8 mouse cellular contexts compared by ENCODE assay signal in the genomic region with DNA sequence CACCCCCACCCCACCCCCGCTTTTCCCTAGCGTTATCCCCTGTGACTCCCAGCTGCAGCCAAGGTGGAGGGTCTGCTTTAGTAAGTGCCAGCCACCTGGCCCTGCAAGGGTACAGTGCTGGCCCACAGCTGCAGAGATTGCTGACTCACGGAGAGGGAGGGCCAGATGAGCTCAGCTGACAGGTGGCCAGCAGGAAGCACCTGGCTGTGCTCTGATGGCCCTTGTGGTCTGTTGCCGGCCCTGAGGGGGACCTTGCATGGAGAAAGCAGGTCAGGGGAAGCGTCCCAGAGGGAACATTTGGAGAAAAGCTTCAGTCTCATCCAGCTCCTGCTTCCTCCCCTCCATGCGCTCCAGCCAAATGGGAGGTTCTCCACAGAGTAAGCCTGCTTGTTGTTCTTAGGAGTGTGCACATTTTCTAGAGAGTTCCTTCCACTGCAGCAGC.
DNase-seq lines count a peak whose midpoint lies in the region; ATAC-seq lines count a peak whose summit lies in the region.

No protein-coding gene starts in this region.

- no peak overlapping the region for H3K4me2 ChIP-seq in limb, embryonic 11.5 days (ENCODE audit: low read depth, severe bottlenecking)

- ATAC-seq in cerebellum, adult (ENCODE audit: insufficient number of reproducible peaks, low FRiP score, low TSS enrichment), result peak; percentile 84
- ATAC-seq in limb, embryonic 11.5 days (ENCODE audit: insufficient number of reproducible peaks, low FRiP score, low TSS enrichment, low read depth), result peak; percentile 80
- no peak for ATAC-seq in erythroid progenitor cell, adult 5-6 weeks (replicated peaks; ENCODE audit: low FRiP score, poor library complexity, severe bottlenecking)

- peaks cover 9% of the 10 kb centered on the region; the same call in 1 of the 2 replicates for H3K4me1 ChIP-seq in limb, embryonic 11.5 days (ENCODE audit: control insufficient read depth, insufficient read depth, low read length)

- H3K9me3 ChIP-seq in limb, embryonic 11.5 days (ENCODE audit: control insufficient read depth, low read length), result no peaks in the 10 kb centered on the region; the same call in 1 of the 2 replicates

- no peak overlapping the region for H3K27ac ChIP-seq in limb, embryonic 11.5 days (replicated peaks; ENCODE audit: low read depth, low read length)

- no peak for DNase-seq in cerebellum, postnatal 4 days (ENCODE audit: low spot score in 2 of 2)
- DNase-seq in cerebellum, adult 9-10 months, result peak; percentile 80
- DNase-seq in heart, adult 8-10 months (ENCODE audit: low spot score), result peak; percentile 22
- peak; percentile 78 for DNase-seq in limb, embryonic 11.5 days (ENCODE audit: low spot score)
- DNase-seq in testis, postnatal 14 days (ENCODE audit: low spot score), result peak; percentile 29
- no peak for DNase-seq in retina, embryonic 14.5 days (ENCODE audit: low spot score)

- no peak overlapping the region for H3K4me3 ChIP-seq in limb, embryonic 11.5 days (ENCODE audit: low read depth, low read length)

- no peaks in the 10 kb centered on the region for H3K27me3 ChIP-seq in limb, embryonic 11.5 days (ENCODE audit: control insufficient read depth, insufficient read depth, low read length)

- H3K9ac ChIP-seq in limb, embryonic 11.5 days (ENCODE audit: low read length), result no peak overlapping the region; the same call in 1 of the 2 replicates

- 11% methylated on average over 6 of the region's 6 CpGs for whole genome bisulfite sequencing in limb, embryonic 11.5 days

- 0 out of 2 replicates have a peak, but pooled peaks cover 2% of the 10 kb centered on the region for H3K36me3 ChIP-seq in limb, embryonic 11.5 days (ENCODE audit: control insufficient read depth, insufficient read depth, low read length)

Comparison
In these comparisons a context has a peak if more than half of its experiments do, and no peak if none do; other contexts are left out.
1. DNase-seq: peak in cerebellum, adult 9-10 months (single experiment), heart, adult 8-10 months (single experiment), limb, embryonic 11.5 days (single experiment) and testis, postnatal 14 days (single experiment); none in cerebellum, postnatal 4 days (0 of 2) and retina, embryonic 14.5 days (single experiment).